Mouse (Mus musculus) megakaryocyte, embryonic 14.5 days (primary cell): ENCODE measurements around the gene Ispd. TPM values are rescaled to one million over a fixed set of nuclear protein-coding genes. Genes with fewer than 3 reads are reported as not detected.

Source experiments
- H3K27me3 ChIP-seq: replicated peaks from 2 replicates; pipeline ENCODE3; 2012; ENCODE audit warnings: inconsistent platforms
- H3K36me3 ChIP-seq: replicated peaks from 2 replicates; pipeline ENCODE3; 2012; ENCODE audit warnings: low read length, inconsistent platforms, mixed read lengths
- H3K4me1 ChIP-seq: 2 replicates; pipeline ENCODE4 v1.6.1; 2012; ENCODE audit warnings: inconsistent platforms
- H3K4me3 ChIP-seq: replicated peaks from 2 replicates; pipeline ENCODE3; 2012; ENCODE audit warnings: moderate library complexity, mild to moderate bottlenecking, inconsistent platforms
- H3K9me3 ChIP-seq: 2 replicates; pipeline ENCODE4 v1.6.1; 2012; ENCODE audit warnings: inconsistent platforms
- FLI1 ChIP-seq: IDR thresholded peaks from 2 replicates; pipeline ENCODE4 v1.6.1; 2012; ENCODE audit warnings: low read length, inconsistent platforms, mixed read lengths
- GATA1 ChIP-seq: IDR thresholded peaks from 3 replicates; pipeline ENCODE4 v1.6.1; 2012; ENCODE audit warnings: mixed read lengths, low read length, inconsistent platforms, borderline replicate concordance
- polyA plus RNA-seq: library from polyadenylated mRNA; stranded (reverse); fragments of >175 nt; gene quantifications from 2 replicates; pipeline ENCODE4 v1.2.3, GENCODE M21; 2012; ENCODE audit warnings: low replicate concordance; ENCODE audit not compliant: insufficient read depth

Gene Ispd
- polyA plus RNA-seq, 1 experiment = 0.37 TPM

DNA sequence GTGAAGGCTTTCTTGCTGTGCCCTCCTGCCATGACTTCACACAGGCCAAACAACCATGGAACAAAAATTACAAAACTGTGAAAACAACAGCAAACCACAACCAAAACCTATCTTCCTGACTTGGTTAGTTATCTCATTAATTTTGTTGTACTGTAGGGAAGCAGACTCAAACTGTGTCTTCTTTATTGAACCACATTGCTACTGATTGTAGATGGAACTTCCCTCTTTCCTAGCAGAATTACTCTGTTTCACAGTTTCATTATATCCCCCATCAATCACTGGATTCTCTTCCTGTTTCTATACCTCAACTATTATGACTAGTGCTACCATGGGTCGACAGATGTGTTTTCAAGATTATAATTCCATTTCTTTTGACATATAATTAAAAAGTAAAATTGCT is 251.2 kb downstream of the Ispd start:
- no peak overlapping the region for H3K4me3 ChIP-seq
- no peaks in the 10 kb centered on the region for H3K4me1 ChIP-seq
- no peaks in the 10 kb centered on the region for H3K36me3 ChIP-seq
- no peak for TF ChIP-seq FLI1
- no peak for TF ChIP-seq GATA1
- no peaks in the 10 kb centered on the region for H3K27me3 ChIP-seq
- H3K9me3 ChIP-seq = no peaks in the 10 kb centered on the region

DNA sequence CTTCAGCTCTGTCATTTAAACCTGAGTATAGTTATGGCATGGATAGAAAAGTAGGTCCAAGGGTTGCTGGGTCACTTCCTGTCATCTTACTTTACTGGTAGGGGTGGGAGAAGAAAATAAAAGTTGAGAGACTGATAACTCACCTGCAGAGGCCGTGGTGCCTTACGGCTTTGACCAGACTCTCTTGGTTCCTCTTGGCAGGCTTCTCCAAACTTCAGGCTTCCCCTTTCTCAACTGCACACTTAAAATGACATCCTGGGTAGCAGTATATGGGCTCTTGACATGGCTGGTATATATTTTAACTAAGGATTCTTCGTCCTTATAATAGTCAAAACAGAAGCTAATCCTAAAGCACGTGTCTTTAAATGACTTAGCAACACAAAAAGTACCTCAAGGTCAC is 266.3 kb downstream of the Ispd start:
- no peak for TF ChIP-seq FLI1
- no peak for TF ChIP-seq GATA1
- H3K4me1 ChIP-seq = no peaks in the 10 kb centered on the region
- H3K4me3 ChIP-seq = no peak overlapping the region
- no peaks in the 10 kb centered on the region for H3K36me3 ChIP-seq
- H3K27me3 ChIP-seq = no peaks in the 10 kb centered on the region
- H3K9me3 ChIP-seq = no peaks in the 10 kb centered on the region

DNA sequence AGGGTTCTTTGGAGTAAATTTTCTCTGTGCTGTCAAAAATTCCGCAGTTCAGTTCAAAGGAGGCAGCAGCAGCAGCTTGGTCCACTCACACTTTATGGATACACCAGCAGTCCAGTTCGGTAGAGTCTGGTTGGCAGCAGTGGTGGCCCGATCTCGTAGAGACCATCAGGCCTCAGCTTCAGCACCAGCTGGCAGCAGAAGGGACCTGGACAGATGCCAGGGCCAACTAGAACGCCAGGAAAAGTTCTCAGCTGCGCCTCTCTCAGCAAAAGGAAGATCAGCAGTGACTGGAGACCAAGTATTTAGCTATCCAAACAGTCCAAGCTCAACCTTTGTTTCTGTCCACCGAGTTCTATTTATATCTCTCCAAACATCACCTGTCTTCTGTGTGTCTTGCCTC is 281.2 kb downstream of the Ispd start:
- no peaks in the 10 kb centered on the region for H3K36me3 ChIP-seq
- H3K4me1 ChIP-seq = no peaks in the 10 kb centered on the region
- H3K9me3 ChIP-seq = 0 out of 2 replicates have a peak, but pooled peaks cover 3% of the 10 kb centered on the region
- H3K4me3 ChIP-seq = no peak overlapping the region
- no peak for TF ChIP-seq GATA1
- H3K27me3 ChIP-seq = no peaks in the 10 kb centered on the region

DNA sequence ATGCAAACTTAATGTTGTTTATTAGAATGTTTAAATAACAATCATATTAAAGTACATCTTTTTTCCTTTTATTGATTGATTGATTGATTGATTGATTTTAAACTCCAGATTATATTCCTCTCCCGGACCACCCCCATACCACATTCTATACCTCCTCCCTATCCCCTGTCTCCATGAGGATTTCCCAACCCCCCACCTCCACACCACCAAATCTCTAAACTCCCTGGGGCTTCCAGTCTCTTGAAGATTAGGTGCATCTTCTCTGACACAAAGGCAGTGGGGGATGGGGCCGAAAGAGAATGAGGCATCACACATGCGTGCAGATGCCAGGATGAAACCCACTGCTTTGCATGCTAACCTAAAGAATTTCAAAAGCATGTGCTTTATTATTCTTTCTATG is 283.5 kb downstream of the Ispd start:
- no peaks in the 10 kb centered on the region for H3K4me1 ChIP-seq
- 0 out of 2 replicates have a peak, but pooled peaks cover 3% of the 10 kb centered on the region for H3K9me3 ChIP-seq
- TF ChIP-seq FLI1 = no peak
- no peak for TF ChIP-seq GATA1
- no peak overlapping the region for H3K4me3 ChIP-seq
- H3K27me3 ChIP-seq = no peaks in the 10 kb centered on the region
- H3K36me3 ChIP-seq = no peaks in the 10 kb centered on the region

- Histone ChIP-seq H3K4me1 (no peaks in the 10 kb centered on the region), H3K4me3 (no peak overlapping the region), H3K36me3 (no peaks in the 10 kb centered on the region), H3K27me3 (no peaks in the 10 kb centered on the region), H3K9me3 (0 out of 2 replicates have a peak, but pooled peaks cover 3% of the 10 kb centered on the region)
- TF ChIP-seq GATA1 = no peak
Measured at GRCm38 (mm10) chr12:36666771-36667170, 285.5 kb downstream of the Ispd start.

DNA sequence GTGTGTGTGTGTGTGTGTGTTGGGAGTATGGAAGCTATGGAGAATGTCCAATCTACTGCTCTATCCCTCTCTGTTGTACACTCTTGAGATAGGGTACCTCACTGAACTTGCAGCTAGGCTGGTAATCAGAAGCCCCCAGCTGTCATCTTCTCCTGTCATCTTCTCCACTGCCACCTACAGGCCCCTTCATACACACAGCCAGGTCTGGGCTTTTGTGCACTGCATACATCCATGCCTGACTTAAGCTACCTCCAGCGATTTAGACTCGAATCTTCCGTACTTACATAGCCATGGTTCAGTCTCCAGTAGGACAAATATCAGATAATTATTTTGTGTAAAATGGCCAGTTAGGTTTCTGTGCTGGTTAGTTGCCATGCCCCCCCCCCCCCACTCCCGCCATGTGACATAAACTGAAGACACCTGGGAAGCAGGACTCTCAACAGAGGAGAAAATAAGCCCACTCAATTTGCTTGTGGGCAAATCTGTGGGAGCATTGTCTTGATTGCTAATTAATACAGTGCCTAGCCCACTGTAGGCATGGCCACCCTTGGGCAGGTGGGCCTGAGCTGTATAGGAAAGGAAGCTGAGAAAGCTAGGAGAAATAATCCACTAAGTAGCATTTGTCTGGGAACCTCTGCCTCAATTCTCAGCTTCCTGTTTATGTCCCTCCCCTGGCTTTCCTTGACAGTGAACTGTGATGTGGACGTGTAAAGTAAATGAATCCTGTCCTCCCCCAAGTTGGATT is 289.1 kb downstream of the Ispd start:
- Histone ChIP-seq H3K4me1 (no peaks in the 10 kb centered on the region), H3K9me3 (no peaks in the 10 kb centered on the region)
- no peak for TF ChIP-seq GATA1
- no peak for TF ChIP-seq FLI1

DNA sequence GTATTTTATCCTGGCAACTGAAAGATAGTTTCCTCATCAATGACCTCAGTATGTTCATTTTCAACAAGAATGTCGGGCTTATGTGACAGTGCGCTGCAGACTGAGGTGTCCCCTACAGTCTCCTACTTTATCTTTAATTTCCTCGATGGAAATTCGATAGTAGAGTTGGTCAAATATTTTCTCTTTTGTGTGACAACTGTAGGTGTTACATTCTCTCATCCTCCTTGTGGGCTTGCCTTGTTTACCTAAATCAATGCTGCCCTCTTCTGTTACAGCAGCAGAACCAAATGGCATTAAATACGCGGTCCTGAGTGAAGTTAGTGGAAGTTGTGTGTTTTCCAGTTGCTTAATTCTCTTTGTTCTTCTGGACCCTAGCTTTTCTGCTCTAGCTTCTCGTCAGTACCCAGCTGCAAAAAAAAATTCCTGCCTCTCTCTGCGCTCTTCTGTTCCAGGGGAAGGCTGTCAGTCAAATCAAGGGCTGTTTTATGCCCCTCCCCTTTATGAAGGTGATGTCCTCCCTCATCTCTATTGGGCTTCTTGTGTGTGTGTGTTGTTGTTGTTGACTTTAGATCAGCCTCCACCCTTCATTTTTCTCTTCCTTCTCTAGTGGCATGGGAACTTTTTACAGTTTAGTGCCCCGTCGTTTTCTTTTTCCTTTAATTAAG is 289.8 kb downstream of the Ispd start:
- no peaks in the 10 kb centered on the region for H3K36me3 ChIP-seq
- H3K4me1 ChIP-seq = no peaks in the 10 kb centered on the region
- no peaks in the 10 kb centered on the region for H3K27me3 ChIP-seq
- no peak overlapping the region for H3K4me3 ChIP-seq
- TF ChIP-seq GATA1 (no peak), FLI1 (no peak)
- H3K9me3 ChIP-seq = no peaks in the 10 kb centered on the region

More for the DNA sequence above, 289.1 kb downstream of the Ispd start:
- Histone ChIP-seq H3K36me3 (no peaks in the 10 kb centered on the region), H3K27me3 (no peaks in the 10 kb centered on the region), H3K4me3 (no peak overlapping the region)

GRCm38 (mm10) chr12:36674481-36674880 is 293.2 kb downstream of the Ispd start:
- TF ChIP-seq GATA1 (no peak), FLI1 (no peak)
- Histone ChIP-seq H3K36me3 (no peaks in the 10 kb centered on the region), H3K4me3 (no peak overlapping the region), H3K27me3 (no peaks in the 10 kb centered on the region), H3K4me1 (no peaks in the 10 kb centered on the region), H3K9me3 (peaks cover 17% of the 10 kb centered on the region)

GRCm38 (mm10) chr12:36678220-36678619 is 297.0 kb downstream of the Ispd start:
- no peak for TF ChIP-seq FLI1
- TF ChIP-seq GATA1 = no peak
- H3K27me3 ChIP-seq = no peaks in the 10 kb centered on the region
- no peaks in the 10 kb centered on the region for H3K4me1 ChIP-seq
- H3K36me3 ChIP-seq = no peaks in the 10 kb centered on the region
- H3K9me3 ChIP-seq = peaks cover 17% of the 10 kb centered on the region
- no peak overlapping the region for H3K4me3 ChIP-seq

DNA sequence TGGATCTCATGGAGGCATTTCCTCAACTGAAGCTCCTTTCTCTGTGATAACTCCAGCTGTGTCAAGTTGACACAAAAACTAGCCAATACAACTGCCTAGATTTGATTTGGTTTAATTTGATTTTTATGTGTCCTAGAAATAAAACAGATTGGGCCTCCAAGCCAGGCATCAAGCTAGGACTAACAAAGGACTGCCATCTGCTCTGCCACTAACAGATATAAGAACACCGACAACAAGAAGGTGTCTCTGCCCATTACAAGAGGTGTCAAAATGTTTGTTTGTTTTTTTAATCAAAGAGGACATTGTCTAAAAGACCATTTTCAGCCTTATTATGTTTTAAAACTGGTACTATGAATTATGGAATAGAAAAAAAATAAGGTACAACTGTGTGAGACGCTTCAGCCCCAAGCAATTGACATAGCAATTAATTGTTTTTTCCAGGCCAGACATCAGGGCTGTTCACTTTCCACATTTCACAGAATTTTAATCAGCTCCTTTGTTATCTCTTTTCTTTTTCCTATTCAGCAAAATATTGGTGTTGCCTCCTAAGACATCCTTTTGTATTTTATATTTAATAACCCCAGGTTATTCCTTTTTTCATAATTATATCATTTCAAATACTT is 299.7 kb downstream of the Ispd start:
- Histone ChIP-seq H3K36me3 (no peaks in the 10 kb centered on the region), H3K4me3 (no peak overlapping the region), H3K27me3 (no peaks in the 10 kb centered on the region), H3K4me1 (no peaks in the 10 kb centered on the region), H3K9me3 (peaks cover 17% of the 10 kb centered on the region)
- TF ChIP-seq FLI1 = no peak
- TF ChIP-seq GATA1 = no peak
